Mouse (Mus musculus) kidney, postnatal 0 days (tissue): ENCODE results near the gene Atp6v0a1. TPM values are rescaled to one million over a fixed set of nuclear protein-coding genes. Genes with fewer than 3 reads are reported as not detected.
A peak's percentile ranks its signal among the peaks of the same experiment; 100 is the strongest.

Experiments used
- ATAC-seq: fragments of 200-750 bp; cut with Nextera tagmentation; replicated peaks from 2 replicates; pipeline ENCODE4 v1.8.0; 2017; ENCODE audit warnings: low read depth, moderate number of reproducible peaks, moderate TSS enrichment, moderate library complexity; ENCODE audit not compliant: low FRiP score
- DNase-seq: peaks from one replicate; pipeline ENCODE4 v3.0.0-alpha.2; 2016; ENCODE audit warnings: low spot score
- H3K27ac ChIP-seq: fragments of 300-500 bp; sonication (generic); 2 replicates; pipeline ENCODE4 v1.5.1; 2014; ENCODE audit warnings: mild to moderate bottlenecking
- H3K27me3 ChIP-seq: fragments of 300-500 bp; sonication (generic); 2 replicates; pipeline ENCODE4 v1.6.1; 2014; ENCODE audit warnings: low read length, mixed read lengths; ENCODE audit not compliant: insufficient read depth
- H3K36me3 ChIP-seq: fragments of 300-500 bp; sonication (generic); 2 replicates; pipeline ENCODE4 v1.6.1; 2014; ENCODE audit warnings: low read length, mixed read lengths; ENCODE audit not compliant: insufficient read depth
- H3K4me1 ChIP-seq: fragments of 300-500 bp; sonication (generic); replicated peaks from 2 replicates; pipeline ENCODE4 v1.6.1; 2014; ENCODE audit warnings: antibody characterized with exemption, low read length, mixed read lengths; ENCODE audit not compliant: insufficient read depth
- H3K4me2 ChIP-seq: fragments of 300-500 bp; sonication (generic); 2 replicates; pipeline ENCODE4 v1.6.1; 2014; ENCODE audit warnings: mild to moderate bottlenecking, low read length, moderate library complexity, mixed read lengths
- H3K4me3 ChIP-seq: fragments of 300-500 bp; sonication (generic); replicated peaks from 2 replicates; pipeline ENCODE4 v1.5.1; 2014; ENCODE audit warnings: low read depth, low read length
- H3K9ac ChIP-seq: fragments of 300-500 bp; sonication (generic); 2 replicates; pipeline ENCODE4 v1.6.1; 2014; ENCODE audit warnings: low read depth, low read length
- H3K9me3 ChIP-seq: fragments of 300-500 bp; sonication (generic); replicated peaks from 2 replicates; pipeline ENCODE4 v1.6.1; 2016; ENCODE audit warnings: low read length, inconsistent platforms, mixed read lengths
- CTCF ChIP-seq: IDR thresholded peaks from 2 replicates; pipeline ENCODE4 v1.5.1; 2016; ENCODE audit warnings: antibody characterized with exemption, low read depth, mild to moderate bottlenecking, moderate library complexity
- WGBS: fragments of 180-500 bp; shearing (Covaris S2); extraction: QIAGEN DNeasy Blood & Tissue Kit; methylation state at CpG from one replicate; pipeline ENCODE4 v1.1.7; 2014; 5-methylcytosine and 5-hydroxymethylcytosine counted together
- polyA plus RNA-seq: library from polyadenylated mRNA; unstranded; fragments of >200 nt; fragmentation: Nextera tagmentation; extraction: Ambion mirVana; gene quantifications from 2 replicates; pipeline ENCODE4 v1.2.1, GENCODE M21; 2015

Atp6v0a1 gene
- polyA plus RNA-seq, 1 experiment from 2014 or later = 35.1 TPM

GRCm38 (mm10) chr11:101029320-101029719 is 20.1 kb downstream of the Atp6v0a1 start:
- Histone ChIP-seq H3K36me3 (peaks cover 13% of the 10 kb centered on the region; the same call in 1 of the 2 replicates), H3K4me1 (0 out of 2 replicates have a peak, but pooled peaks cover 2% of the 10 kb centered on the region), H3K9me3 (no peaks in the 10 kb centered on the region), H3K4me3 (no peak overlapping the region), H3K27me3 (no peaks in the 10 kb centered on the region), H3K9ac (no peak overlapping the region), H3K27ac (no peak overlapping the region), H3K4me2 (no peak overlapping the region)
- ATAC-seq = no peak
- WGBS = 87% methylated on average over 8 of the region's 8 CpGs
- no peak for TF ChIP-seq CTCF
- DNase-seq = no peak

DNA sequence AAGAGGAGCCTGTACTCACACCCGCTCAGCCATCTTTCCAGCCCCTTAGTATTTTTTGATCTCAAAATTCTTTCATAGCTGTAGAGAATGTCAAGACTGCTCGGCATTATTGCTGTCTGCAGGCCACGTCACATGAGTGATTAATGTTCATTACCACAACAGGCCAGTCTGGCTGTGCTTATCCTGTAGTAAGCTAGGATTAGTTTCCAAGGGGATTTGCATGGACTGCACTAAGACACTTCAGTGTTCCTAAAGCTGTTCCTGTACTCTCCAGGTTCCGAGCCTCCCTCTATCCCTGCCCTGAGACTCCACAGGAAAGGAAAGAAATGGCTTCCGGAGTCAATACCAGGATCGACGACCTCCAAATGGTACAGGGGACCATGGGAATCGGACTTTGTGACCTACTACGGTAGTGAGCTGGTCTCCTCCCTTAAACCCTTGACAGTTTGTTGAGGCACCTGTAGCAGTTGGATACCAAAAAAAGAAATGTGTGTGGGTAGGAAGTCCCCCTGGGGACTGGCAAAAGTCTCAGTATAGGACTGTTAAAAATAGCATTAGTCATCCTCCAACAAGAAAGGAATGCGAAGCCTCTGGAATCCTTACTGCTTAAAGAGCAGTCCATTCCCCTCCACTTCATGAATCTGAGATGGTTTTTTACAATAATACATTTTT is 21.0 kb downstream of the Atp6v0a1 start:
- no peaks in the 10 kb centered on the region for H3K27me3 ChIP-seq
- no peak overlapping the region for H3K9ac ChIP-seq
- no peak overlapping the region for H3K27ac ChIP-seq
- DNase-seq = peak; percentile 35
- no peak for ATAC-seq
- TF ChIP-seq CTCF = no peak
- H3K4me2 ChIP-seq = no peak overlapping the region
- H3K4me3 ChIP-seq = no peak overlapping the region
- H3K4me1 ChIP-seq = peaks cover 2% of the 10 kb centered on the region; the same call in 1 of the 2 replicates
- no peaks in the 10 kb centered on the region for H3K9me3 ChIP-seq
- peaks cover 13% of the 10 kb centered on the region for H3K36me3 ChIP-seq
- 71% methylated on average over 10 of the region's 10 CpGs for WGBS

DNA sequence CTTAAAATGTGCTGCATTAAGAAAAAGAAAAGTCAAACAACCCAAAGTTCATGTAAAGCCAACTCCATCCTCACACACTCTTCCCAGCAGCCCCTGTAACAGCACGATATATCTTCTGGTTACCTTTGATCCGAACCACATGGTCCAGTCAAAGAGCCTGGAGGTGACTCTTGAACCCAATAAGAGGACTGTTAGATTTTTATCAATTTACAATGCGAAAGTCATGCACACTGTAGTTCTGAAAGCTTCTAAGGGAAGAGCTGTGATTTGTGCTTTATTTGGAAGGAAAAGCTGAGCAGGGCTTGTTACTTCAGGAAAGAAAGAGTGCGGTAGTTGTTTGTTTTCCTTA is 21.5 kb downstream of the Atp6v0a1 start:
- Histone ChIP-seq H3K9me3 (no peaks in the 10 kb centered on the region), H3K27ac (no peak overlapping the region), H3K4me1 (peaks cover 2% of the 10 kb centered on the region; the same call in 1 of the 2 replicates), H3K4me2 (no peak overlapping the region), H3K4me3 (no peak overlapping the region), H3K27me3 (no peaks in the 10 kb centered on the region), H3K36me3 (peaks cover 13% of the 10 kb centered on the region), H3K9ac (no peak overlapping the region)
- ATAC-seq (no peak), DNase-seq (no peak)
- 76% methylated on average over 4 of the region's 4 CpGs for WGBS
- no peak for TF ChIP-seq CTCF

GRCm38 (mm10) chr11:101031470-101031869 is 22.2 kb downstream of the Atp6v0a1 start:
- peaks cover 13% of the 10 kb centered on the region for H3K36me3 ChIP-seq
- ATAC-seq = no peak
- no peak overlapping the region for H3K27ac ChIP-seq
- H3K4me2 ChIP-seq = no peak overlapping the region
- H3K27me3 ChIP-seq = no peaks in the 10 kb centered on the region
- H3K9ac ChIP-seq = no peak overlapping the region
- H3K9me3 ChIP-seq = no peaks in the 10 kb centered on the region
- H3K4me3 ChIP-seq = no peak overlapping the region
- no peak for TF ChIP-seq CTCF
- 89% methylated on average over 1 of the region's 1 CpGs for WGBS
- DNase-seq = no peak
- peaks cover 2% of the 10 kb centered on the region; the same call in 1 of the 2 replicates for H3K4me1 ChIP-seq

DNA sequence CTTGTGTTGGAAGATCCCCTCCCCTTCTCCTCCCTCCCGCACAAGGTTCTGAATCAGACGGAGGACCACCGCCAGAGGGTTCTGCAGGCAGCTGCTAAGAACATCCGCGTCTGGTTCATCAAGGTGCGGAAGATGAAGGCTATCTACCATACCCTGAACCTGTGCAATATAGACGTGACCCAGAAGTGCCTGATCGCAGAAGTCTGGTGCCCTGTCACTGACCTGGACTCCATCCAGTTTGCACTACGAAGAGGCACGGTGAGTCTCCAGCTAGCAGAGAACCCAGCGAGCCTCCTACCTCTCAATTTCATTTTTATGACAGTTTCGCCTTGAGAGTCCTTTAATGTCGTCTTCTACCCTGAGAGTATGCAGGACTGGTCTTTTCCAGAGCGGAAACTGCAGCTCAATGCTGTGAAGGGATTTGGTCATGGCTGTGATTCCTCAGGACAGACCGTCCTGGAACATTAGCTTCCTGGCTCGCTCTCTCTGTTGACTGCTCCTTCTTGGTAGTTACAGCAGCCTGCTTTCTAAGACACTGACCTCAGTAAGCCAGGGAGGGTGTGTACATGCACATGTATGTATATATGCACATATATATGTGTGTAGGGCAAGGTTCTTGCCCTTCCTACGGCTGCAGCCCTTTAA is 24.7 kb downstream of the Atp6v0a1 start:
- no peak overlapping the region for H3K27ac ChIP-seq
- H3K27me3 ChIP-seq = no peaks in the 10 kb centered on the region
- peaks cover 2% of the 10 kb centered on the region; the same call in 1 of the 2 replicates for H3K4me1 ChIP-seq
- no peak overlapping the region for H3K4me2 ChIP-seq
- no peak overlapping the region for H3K9ac ChIP-seq
- ATAC-seq (no peak), DNase-seq (no peak)
- WGBS = 93% methylated on average over 17 of the region's 17 CpGs
- H3K9me3 ChIP-seq = no peaks in the 10 kb centered on the region
- no peak for TF ChIP-seq CTCF
- peaks cover 26% of the 10 kb centered on the region for H3K36me3 ChIP-seq
- no peak overlapping the region for H3K4me3 ChIP-seq

DNA sequence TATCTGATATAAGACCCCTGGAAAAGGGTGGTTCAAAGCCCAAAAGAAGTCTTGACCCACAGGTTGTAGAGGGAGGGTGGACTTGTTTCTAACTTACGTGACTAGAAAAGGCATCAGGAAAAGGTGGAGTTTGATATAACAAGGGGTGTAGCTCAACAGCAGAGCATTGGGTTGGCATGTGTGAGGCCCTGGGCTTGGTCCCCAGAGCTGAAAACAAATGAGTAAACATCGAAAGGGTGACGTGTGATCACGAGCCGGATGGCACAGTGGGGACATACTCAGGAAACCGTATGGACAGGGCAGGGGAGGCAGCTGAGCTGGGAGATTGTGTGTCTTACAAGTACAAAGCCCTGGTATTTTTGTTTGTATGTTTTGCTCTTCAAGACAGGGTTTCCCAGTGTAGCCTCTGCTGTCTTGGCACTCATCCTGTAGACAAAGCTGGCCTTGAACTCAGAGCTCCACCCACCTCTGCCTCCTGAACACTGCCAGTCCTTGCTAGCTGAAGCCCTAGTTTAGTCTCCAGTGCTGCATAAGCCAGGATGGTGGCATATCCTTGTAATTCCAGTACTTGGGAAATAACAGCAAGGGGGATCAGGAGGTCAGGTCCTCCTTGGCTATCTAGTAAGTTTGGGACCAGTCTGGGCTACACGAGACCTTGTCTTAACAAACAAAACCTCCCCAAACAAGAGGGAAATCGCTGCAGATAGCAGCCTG is 25.5 kb downstream of the Atp6v0a1 start:
- Histone ChIP-seq H3K36me3 (peaks cover 28% of the 10 kb centered on the region), H3K27ac (no peak overlapping the region), H3K27me3 (no peaks in the 10 kb centered on the region), H3K9ac (no peak overlapping the region), H3K4me1 (peaks cover 2% of the 10 kb centered on the region; the same call in 1 of the 2 replicates), H3K9me3 (no peaks in the 10 kb centered on the region), H3K4me2 (no peak overlapping the region), H3K4me3 (no peak overlapping the region)
- DNase-seq (no peak), ATAC-seq (no peak)
- 83% methylated on average over 8 of the region's 8 CpGs for WGBS
- TF ChIP-seq CTCF = no peak
